Mouse (Mus musculus): ENCODE measurements at regions not wholly inside any gene's neighbourhood (a gene's known extent, or its start where the extent isn't known, plus 50 kb on each side); places are given as distances from the start of the nearest gene placed in this dataset.

DNA sequence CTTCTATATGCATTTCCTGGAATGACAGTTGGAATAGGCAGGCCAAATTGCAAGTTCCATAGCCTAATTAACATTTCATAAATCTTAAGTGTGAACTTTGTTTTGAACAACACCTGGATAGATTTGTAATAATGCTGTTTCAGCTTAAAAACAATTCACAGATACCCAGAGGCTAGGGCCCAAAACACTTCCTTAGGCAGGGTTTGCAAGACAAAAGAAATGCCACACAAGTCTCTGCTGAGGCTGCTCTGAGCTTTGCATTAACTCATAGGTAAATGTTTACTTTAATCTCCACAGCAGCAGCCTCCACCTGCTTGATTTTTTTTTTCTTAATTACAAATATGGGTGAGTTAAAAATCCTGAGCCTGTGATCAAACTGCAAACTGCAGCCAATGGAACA lies 118.4 kb downstream of the Gnat3 start:
- Histone ChIP-seq H3K36me3 (ENCODE audit: control insufficient read depth, insufficient read depth, low read length) (no peaks in the 10 kb centered on the region), H3K4me1 (ENCODE audit: control insufficient read depth, insufficient read depth, low read length) (no peaks in the 10 kb centered on the region), H3K9ac (replicated peaks; ENCODE audit: low read length) (no peak overlapping the region), H3K27ac (replicated peaks; ENCODE audit: low read depth, low read length) (no peak overlapping the region), H3K27me3 (ENCODE audit: control insufficient read depth, insufficient read depth, low read length) (no peaks in the 10 kb centered on the region), H3K4me2 (ENCODE audit: low read length) (no peak overlapping the region), H3K4me3 (replicated peaks; ENCODE audit: low read depth, low read length) (no peak overlapping the region), H3K9me3 (ENCODE audit: control insufficient read depth, low read length) (no peaks in the 10 kb centered on the region)
- no peak for ATAC-seq (ENCODE audit: low FRiP score, low TSS enrichment)
- no peak for DNase-seq

DNA sequence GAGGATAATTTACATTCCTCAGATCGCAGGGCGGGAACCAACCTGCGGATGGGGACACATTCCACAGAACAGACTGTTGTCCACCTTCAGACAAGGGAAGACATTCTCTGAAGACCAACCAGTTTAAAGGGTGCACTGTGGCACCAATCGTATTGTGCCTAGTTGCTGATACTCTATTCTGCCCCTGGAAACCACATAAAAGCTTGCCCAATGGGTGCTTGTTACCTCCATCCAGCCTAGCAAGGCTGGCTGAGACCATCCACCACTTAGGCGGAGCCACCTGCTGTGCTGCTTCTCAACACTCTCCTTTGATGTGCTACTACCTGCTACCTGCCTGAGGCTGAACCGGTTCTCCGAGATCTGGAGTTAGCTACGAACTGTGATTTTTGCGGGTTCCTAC lies 119.9 kb downstream of the Gnat3 start:
- no peak for ATAC-seq (ENCODE audit: low FRiP score, low TSS enrichment)
- H3K4me2 ChIP-seq (ENCODE audit: low read length), result no peak overlapping the region

DNA sequence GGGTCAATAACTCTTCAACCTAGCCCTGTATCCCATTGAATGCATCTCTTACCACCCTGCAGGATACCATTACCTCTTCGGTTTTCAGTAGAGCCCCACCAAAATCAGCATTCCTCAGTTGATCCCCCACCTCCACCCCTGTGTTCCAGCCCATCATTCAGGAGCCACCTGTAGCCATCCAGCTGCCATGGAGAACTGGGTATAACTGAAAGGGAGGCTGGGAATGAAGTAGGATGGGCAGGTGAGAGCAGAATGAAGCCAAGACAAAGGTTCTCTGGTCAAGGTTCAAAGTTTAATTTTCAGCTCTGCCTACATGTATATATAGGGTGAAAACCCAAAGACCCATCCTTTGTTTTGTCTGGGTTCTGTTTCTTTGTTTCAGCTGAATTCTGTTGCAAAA lies 121.4 kb downstream of the Gnat3 start:
- no peak for ATAC-seq (ENCODE audit: low FRiP score, low TSS enrichment)
- H3K4me3 ChIP-seq (replicated peaks; ENCODE audit: low read depth, low read length), result no peak overlapping the region
- no peaks in the 10 kb centered on the region for H3K27me3 ChIP-seq (ENCODE audit: control insufficient read depth, insufficient read depth, low read length)

More for the DNA sequence above, 119.9 kb downstream of the Gnat3 start:
- Histone ChIP-seq H3K27me3 (ENCODE audit: control insufficient read depth, insufficient read depth, low read length) (no peaks in the 10 kb centered on the region), H3K27ac (replicated peaks; ENCODE audit: low read depth, low read length) (no peak overlapping the region), H3K4me1 (ENCODE audit: control insufficient read depth, insufficient read depth, low read length) (no peaks in the 10 kb centered on the region), H3K9me3 (ENCODE audit: control insufficient read depth, low read length) (no peaks in the 10 kb centered on the region), H3K4me3 (replicated peaks; ENCODE audit: low read depth, low read length) (no peak overlapping the region), H3K9ac (replicated peaks; ENCODE audit: low read length) (no peak overlapping the region), H3K36me3 (ENCODE audit: control insufficient read depth, insufficient read depth, low read length) (no peaks in the 10 kb centered on the region)
- WGBS, result 82% methylated on average over 9 of the region's 9 CpGs
- DNase-seq, result no peak

DNA sequence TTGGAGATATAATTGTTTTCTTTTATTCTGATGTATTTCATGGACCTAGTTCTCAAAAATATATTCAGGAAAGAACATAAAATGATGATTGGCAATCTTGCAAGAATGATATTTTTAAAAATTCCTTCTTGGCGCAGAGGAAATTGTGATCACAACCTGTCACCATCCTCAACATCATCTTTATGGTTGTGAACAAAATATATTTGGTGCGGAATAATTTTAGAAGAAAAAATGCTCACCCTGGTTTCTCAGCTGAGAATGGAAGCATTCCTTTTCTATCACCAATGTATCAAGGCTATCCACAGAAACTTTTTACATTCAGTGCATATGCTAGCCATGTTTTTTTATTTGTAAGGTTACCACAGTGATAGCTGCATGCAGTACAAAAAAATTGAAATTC lies 123.1 kb downstream of the Gnat3 start:
- DNase-seq, result no peak
- H3K9ac ChIP-seq (replicated peaks; ENCODE audit: low read length), result no peak overlapping the region
- no peak overlapping the region for H3K27ac ChIP-seq (replicated peaks; ENCODE audit: low read depth, low read length)

More for the DNA sequence above, 121.4 kb downstream of the Gnat3 start:
- Histone ChIP-seq H3K9me3 (ENCODE audit: control insufficient read depth, low read length) (no peaks in the 10 kb centered on the region), H3K4me2 (ENCODE audit: low read length) (no peak overlapping the region), H3K9ac (replicated peaks; ENCODE audit: low read length) (no peak overlapping the region), H3K36me3 (ENCODE audit: control insufficient read depth, insufficient read depth, low read length) (no peaks in the 10 kb centered on the region), H3K27ac (replicated peaks; ENCODE audit: low read depth, low read length) (no peak overlapping the region), H3K4me1 (ENCODE audit: control insufficient read depth, insufficient read depth, low read length) (no peaks in the 10 kb centered on the region)
- WGBS, result 83% methylated on average over 1 of the region's 1 CpGs
- no peak for DNase-seq

DNA sequence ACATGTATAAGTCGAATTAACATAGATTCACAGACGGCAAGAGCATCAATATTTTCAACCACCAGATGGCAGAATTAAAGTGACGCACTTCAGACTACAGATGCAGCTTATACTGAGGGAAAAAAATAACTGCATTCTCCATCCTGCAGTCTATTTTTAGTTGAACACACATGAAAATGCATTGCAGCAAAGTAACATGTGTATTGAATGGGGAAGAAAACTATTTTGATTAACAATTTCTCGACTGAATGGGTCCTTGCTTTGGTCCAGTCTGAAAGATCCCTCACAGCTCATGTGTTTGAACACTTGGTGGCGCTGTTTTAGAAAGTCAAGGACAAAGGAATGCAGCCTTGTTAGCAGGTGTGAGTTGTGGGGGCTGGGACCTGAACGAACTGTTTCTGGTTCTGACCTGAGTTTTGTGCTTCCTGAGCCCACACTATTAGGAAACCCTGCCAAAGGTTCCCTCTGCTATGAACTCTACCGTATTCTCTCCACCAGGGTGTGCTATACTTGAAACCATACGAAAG lies 125.6 kb downstream of the Gnat3 start:
- Histone ChIP-seq H3K27me3 (ENCODE audit: control insufficient read depth, insufficient read depth, low read length) (no peaks in the 10 kb centered on the region), H3K4me3 (replicated peaks; ENCODE audit: low read depth, low read length) (no peak overlapping the region), H3K4me2 (ENCODE audit: low read length) (no peak overlapping the region), H3K9ac (replicated peaks; ENCODE audit: low read length) (no peak overlapping the region), H3K27ac (replicated peaks; ENCODE audit: low read depth, low read length) (no peak overlapping the region), H3K4me1 (ENCODE audit: control insufficient read depth, insufficient read depth, low read length) (no peaks in the 10 kb centered on the region), H3K9me3 (ENCODE audit: control insufficient read depth, low read length) (no peaks in the 10 kb centered on the region), H3K36me3 (ENCODE audit: control insufficient read depth, insufficient read depth, low read length) (no peaks in the 10 kb centered on the region)
- 38% methylated on average over 8 of the region's 8 CpGs for WGBS
- ATAC-seq (ENCODE audit: low FRiP score, low TSS enrichment) (peak; percentile 82), DNase-seq (peak; percentile 85)

More for the DNA sequence above, 123.1 kb downstream of the Gnat3 start:
- Histone ChIP-seq H3K9me3 (ENCODE audit: control insufficient read depth, low read length) (no peaks in the 10 kb centered on the region), H3K4me3 (replicated peaks; ENCODE audit: low read depth, low read length) (no peak overlapping the region), H3K4me2 (ENCODE audit: low read length) (no peak overlapping the region), H3K27me3 (ENCODE audit: control insufficient read depth, insufficient read depth, low read length) (no peaks in the 10 kb centered on the region), H3K4me1 (ENCODE audit: control insufficient read depth, insufficient read depth, low read length) (no peaks in the 10 kb centered on the region), H3K36me3 (ENCODE audit: control insufficient read depth, insufficient read depth, low read length) (no peaks in the 10 kb centered on the region)
- WGBS, result 95% methylated on average over 2 of the region's 2 CpGs
- ATAC-seq (ENCODE audit: low FRiP score, low TSS enrichment), result no peak

DNA sequence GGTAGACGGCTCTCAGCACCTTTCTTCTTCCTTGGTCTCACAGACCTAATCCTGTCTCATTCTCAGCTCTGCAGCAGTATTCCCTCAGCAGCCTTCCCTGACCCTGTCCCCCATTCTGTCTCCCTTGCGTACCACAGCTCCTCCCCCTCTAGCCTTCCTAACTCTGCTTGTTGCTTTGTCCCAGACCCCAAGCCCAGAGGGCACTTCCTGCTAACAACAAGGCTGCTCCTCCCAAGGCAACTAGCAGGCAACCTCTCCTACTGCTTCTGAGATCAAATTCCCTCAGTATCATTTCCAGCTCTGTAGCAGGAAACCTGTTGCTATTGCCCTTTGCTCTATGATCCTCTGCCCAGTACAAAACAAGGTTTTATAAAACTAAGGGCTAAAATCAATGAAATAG lies 127.6 kb downstream of the Gnat3 start:
- no peak overlapping the region for H3K9ac ChIP-seq (replicated peaks; ENCODE audit: low read length)
- no peaks in the 10 kb centered on the region for H3K36me3 ChIP-seq (ENCODE audit: control insufficient read depth, insufficient read depth, low read length)
- no peak for DNase-seq
- no peaks in the 10 kb centered on the region for H3K9me3 ChIP-seq (ENCODE audit: control insufficient read depth, low read length)
- no peak overlapping the region for H3K4me2 ChIP-seq (ENCODE audit: low read length)
- no peaks in the 10 kb centered on the region for H3K4me1 ChIP-seq (ENCODE audit: control insufficient read depth, insufficient read depth, low read length)
- no peaks in the 10 kb centered on the region for H3K27me3 ChIP-seq (ENCODE audit: control insufficient read depth, insufficient read depth, low read length)
- H3K27ac ChIP-seq (replicated peaks; ENCODE audit: low read depth, low read length), result no peak overlapping the region
- 52% methylated on average over 2 of the region's 2 CpGs for WGBS
- ATAC-seq (ENCODE audit: low FRiP score, low TSS enrichment), result no peak
- H3K4me3 ChIP-seq (replicated peaks; ENCODE audit: low read depth, low read length), result no peak overlapping the region

DNA sequence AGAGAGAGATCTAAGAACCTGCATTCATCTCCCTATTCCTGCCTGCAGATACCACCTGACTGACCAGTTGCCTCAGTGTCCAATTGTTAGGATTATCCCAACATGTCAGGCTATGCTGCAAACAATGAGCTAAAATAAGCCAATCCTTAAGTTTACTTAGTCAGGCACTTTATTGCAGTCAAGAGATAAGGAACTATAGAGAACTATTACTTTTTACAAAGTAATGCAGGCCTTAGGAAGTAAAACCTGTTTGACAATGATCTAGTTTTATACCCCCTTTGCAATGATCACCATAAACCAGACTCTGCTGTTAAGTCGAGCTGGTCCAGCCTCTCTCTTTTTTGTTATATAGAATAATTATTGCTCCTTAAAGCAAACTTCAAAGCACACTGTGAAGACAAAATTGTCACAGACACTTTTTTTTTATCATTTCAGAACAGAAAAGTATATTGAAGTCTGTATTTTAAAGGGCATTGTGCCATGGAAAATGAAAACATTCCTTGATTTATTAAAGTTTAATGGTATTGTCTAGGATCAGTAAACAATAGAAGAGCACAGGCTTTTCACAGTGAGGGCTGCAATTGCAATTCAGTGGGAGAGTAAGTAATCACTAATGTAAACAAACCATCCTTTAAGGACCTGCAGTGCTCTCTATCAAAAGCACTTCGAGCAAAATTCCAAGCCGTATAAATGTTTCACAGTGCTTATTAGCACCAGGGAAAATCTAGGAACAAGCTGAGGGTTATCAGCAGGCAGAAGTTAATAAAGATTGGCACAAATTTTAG lies 152.7 kb downstream of the Gnat3 start:
- 43% methylated on average over 3 of the region's 3 CpGs for WGBS
- DNase-seq (no peak), ATAC-seq (ENCODE audit: low FRiP score, low TSS enrichment) (no peak)
- Histone ChIP-seq H3K27me3 (ENCODE audit: control insufficient read depth, insufficient read depth, low read length) (no peaks in the 10 kb centered on the region), H3K9me3 (ENCODE audit: control insufficient read depth, low read length) (no peaks in the 10 kb centered on the region), H3K4me1 (ENCODE audit: control insufficient read depth, insufficient read depth, low read length) (no peaks in the 10 kb centered on the region), H3K4me3 (replicated peaks; ENCODE audit: low read depth, low read length) (no peak overlapping the region), H3K36me3 (ENCODE audit: control insufficient read depth, insufficient read depth, low read length) (no peaks in the 10 kb centered on the region), H3K4me2 (ENCODE audit: low read length) (no peak overlapping the region), H3K27ac (replicated peaks; ENCODE audit: low read depth, low read length) (no peak overlapping the region), H3K9ac (replicated peaks; ENCODE audit: low read length) (no peak overlapping the region)

DNA sequence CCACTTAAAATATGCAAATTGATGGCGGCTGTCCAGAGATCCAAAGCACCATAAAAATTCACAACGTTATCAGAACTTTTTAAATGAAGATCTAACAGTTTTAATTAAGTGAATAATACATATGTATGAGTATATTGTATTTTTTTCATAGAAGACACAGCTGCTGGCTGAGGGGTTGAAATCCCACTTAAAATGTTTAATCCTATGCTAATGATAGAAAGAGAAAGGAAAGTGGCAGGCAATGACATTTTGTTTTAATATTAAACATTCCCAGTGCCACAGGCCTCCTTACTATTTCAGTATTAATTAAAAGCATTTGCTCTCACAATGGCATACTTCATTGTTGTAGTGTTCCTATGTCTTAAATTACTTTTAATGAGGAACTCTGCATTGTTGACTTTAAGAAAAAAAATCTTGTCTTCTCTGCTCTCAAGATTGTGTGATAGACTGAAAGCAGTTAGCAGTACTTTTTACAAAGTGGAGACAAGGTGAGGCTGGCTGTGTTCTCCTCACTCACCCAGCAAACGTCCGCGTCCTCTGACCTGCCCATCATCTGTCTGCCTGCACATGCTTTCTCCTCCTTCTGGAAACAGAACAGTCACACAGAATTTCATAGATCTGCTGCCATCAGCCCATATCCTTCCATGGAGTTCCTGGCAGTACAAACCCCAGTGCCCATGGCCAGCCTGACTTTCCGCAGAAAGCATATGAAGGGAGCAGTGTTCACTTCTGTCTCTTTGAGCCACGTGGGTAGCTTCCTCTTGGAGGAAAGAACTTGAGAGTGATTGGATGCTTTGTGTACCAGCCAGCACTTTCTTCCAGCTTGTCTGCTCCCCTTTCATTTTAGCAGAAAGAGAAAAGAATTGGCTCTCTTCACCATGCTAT lies 173.7 kb downstream of the Gnat3 start:
- no peak overlapping the region for H3K9ac ChIP-seq (replicated peaks; ENCODE audit: low read length)
- peak; percentile 38 for DNase-seq
- peaks cover 11% of the 10 kb centered on the region for H3K4me1 ChIP-seq (ENCODE audit: control insufficient read depth, insufficient read depth, low read length)
- no peak overlapping the region for H3K4me2 ChIP-seq (ENCODE audit: low read length)
- peak; percentile 71 for ATAC-seq (ENCODE audit: low FRiP score, low TSS enrichment)
- no peaks in the 10 kb centered on the region for H3K9me3 ChIP-seq (ENCODE audit: control insufficient read depth, low read length)
- H3K4me3 ChIP-seq (replicated peaks; ENCODE audit: low read depth, low read length), result no peak overlapping the region
- no peak overlapping the region for H3K27ac ChIP-seq (replicated peaks; ENCODE audit: low read depth, low read length)
- no peaks in the 10 kb centered on the region for H3K27me3 ChIP-seq (ENCODE audit: control insufficient read depth, insufficient read depth, low read length)
- 32% methylated on average over 7 of the region's 7 CpGs for WGBS
- H3K36me3 ChIP-seq (ENCODE audit: control insufficient read depth, insufficient read depth, low read length), result no peaks in the 10 kb centered on the region
